Mouse (Mus musculus): ENCODE data around the gene Pla2g12a.

The Pla2g12a gene

DNA sequence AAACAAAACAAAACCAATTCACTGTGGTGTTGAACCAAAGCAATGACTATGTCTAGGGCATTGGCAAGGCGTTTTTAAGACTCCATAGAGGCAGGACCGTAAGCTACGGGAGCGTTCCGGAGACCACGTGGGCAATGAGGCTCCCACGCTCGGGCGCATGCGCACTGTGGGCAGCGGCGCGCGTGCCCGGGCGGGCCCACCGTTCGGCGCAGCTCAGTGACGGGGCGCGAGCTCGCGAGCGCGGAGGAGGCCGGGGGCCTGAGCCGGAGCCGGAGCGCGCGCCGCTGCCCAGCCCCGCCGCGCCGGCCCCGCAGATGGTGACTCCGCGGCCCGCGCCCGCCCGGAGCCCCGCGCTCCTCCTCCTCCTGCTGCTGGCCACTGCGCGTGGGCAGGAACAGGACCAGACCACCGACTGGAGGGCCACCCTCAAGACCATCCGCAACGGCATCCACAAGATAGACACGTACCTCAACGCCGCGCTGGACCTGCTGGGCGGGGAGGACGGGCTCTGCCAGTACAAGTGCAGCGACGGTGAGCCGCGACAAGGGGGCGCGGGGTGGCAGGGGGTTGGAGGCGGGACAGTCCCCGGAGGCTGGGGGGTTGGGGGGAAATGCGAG, at the start of gene Pla2g12a:
Gene Pla2g12a, plus strand, starts transcription at position 202 of the 617 bp plus-strand sequence.
- CTCF ChIA-PET: interaction anchor here (0.6 kb wide), 2 partner anchors 42 to 56 kb away, joined by 3 to 17 read pairs; partner anchors contain the start of gene Cfi

DNA sequence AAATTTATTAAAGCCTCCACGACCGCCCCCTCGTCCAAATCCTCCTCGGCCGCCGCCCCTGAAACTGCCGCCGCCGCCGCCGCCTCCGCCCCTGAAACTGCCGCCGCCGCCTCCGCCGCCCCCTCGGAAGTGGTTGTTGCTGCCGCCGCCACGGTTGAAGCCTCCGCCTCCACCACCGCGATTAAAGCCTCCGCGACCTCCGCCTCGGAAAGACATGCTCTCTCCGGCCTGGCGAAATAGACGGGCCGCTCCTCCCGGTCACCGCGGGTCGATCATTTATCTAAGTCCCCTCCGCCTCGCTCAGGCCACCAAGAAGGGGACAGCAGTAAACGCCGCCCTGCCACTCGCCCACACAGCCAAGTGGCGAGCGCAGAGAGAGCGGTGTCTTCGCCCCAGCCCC, 47.8 kb upstream of the Pla2g12a start:
- CTCF ChIA-PET: no interaction called here

GRCm38 (mm10) chr3:129831035-129831568, 47.3 kb upstream of the Pla2g12a start, which contains the start of gene Gar1:
Gar1 (minus strand) TSS chr3:129831396.
- CTCF ChIA-PET: no interaction called here

DNA sequence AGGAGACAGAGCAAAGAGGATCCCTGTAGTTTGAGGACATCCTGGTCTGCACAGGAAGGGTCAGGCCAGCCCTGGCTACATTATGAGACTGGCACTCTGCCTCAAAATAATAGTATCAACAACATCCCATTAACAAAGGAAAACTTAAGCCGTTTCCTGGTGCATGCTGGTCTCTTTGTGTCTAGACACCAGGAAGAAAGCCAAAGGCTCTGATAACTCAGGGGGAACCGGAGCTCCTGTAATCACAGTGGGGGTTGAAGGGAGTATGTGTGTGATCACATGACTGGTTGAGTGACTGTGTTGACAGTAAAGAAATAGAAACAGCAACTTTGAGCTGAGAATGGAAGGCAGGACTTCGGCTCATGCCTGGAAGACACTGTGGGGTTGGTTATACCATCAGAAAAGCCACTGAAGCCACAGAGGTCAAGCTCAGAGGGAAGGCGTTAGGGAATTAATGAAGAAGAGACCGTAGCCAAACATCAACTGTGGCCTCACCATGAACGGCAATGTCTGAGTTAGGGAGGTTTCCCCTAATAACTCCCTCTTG, 42.9 kb upstream of the Pla2g12a start, which contains the start of gene Cfi:
Gene Cfi, plus strand, starts transcription at position 497 of the 547 bp plus-strand sequence.
- CTCF ChIA-PET: interaction anchor here (0.8 kb wide), 1 partner anchor 43 kb away, joined by 17 read pairs; the partner anchor contains the start of gene Pla2g12a

DNA sequence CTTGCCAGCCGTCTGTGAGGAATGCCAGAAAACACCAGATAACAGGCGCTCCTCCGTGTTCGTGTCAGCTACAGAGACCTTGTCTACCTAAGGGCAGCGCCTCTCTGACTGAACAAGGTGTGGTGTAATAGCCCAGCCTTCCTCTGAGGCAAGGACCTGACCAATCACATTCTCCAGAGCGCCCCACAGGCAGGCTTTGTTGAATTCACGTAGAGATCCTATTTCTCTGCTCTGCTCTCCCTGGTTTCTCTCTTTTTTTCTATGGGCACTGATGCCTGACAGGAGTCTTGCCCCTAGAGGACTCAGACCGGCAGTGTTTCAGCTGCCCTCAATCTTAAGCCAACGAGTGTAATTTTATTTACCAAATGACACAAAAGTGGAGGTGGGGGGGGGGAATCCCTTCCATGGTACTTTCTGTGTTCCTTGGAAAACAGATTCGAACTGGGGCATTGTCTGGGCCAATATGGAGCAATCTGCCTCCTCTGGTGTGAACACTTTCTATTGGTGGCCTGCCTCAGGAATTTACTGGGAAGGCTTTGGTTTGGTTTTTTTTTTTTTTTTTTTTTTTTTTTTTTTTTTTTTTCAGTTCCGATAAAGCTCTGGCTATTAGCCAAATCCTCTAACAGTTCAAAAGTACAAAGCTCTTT, 42.2 kb upstream of the Pla2g12a start:
- CTCF ChIA-PET: interaction anchor here (0.6 to 0.8 kb wide), 2 partner anchors 42 to 881 kb away, joined by 3 to 17 read pairs; partner anchors contain the start of gene Pla2g12a

- CTCF ChIA-PET: interaction anchor here (0.6 kb wide), 1 partner anchor 880 kb away, joined by 3 read pairs; no protein-coding TSS in a partner anchor
These were observed 41.4 kb upstream of the Pla2g12a start for GRCm38 (mm10) chr3:129836965-129837364.

GRCm38 (mm10) chr3:129838017-129838416, 40.4 kb upstream of the Pla2g12a start:
- CTCF ChIA-PET: interaction anchor here (0.6 kb wide), 1 partner anchor 199 kb away, joined by 9 read pairs; no protein-coding TSS in a partner anchor

- CTCF ChIA-PET: no interaction called here
These were observed 32.5 kb upstream of the Pla2g12a start for GRCm38 (mm10) chr3:129845868-129846267.

- CTCF ChIA-PET: interaction anchor here (0.7 kb wide), 1 partner anchor 10 kb away, joined by 9 read pairs; no protein-coding TSS in a partner anchor
These were observed 31.6 kb upstream of the Pla2g12a start for GRCm38 (mm10) chr3:129846846-129847245.

GRCm38 (mm10) chr3:129862592-129862991, 15.8 kb upstream of the Pla2g12a start:
- CTCF ChIA-PET: no interaction called here

DNA sequence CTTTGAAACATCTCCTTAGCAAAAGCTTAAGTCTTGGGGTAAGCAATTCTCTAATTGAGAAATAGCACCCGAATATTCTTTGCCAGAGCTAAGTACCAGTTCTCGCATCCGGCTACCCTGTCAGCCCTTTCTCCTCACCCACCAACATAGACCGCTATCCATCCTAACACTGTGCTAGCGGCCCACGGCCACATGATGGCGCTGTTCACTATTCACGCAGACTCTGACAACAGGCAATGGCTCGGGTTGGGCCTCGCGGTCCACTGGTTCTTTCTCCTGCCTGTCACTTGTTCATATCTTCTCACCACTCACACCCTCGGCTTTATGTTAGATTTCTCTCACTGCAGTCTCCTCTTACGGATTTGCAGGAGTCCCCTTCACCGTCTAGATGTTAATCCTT, 14.7 kb upstream of the Pla2g12a start:
- CTCF ChIA-PET: no interaction called here

GRCm38 (mm10) chr3:129877327-129877726, 1.1 kb upstream of the Pla2g12a start:
- CTCF ChIA-PET: no interaction called here

DNA sequence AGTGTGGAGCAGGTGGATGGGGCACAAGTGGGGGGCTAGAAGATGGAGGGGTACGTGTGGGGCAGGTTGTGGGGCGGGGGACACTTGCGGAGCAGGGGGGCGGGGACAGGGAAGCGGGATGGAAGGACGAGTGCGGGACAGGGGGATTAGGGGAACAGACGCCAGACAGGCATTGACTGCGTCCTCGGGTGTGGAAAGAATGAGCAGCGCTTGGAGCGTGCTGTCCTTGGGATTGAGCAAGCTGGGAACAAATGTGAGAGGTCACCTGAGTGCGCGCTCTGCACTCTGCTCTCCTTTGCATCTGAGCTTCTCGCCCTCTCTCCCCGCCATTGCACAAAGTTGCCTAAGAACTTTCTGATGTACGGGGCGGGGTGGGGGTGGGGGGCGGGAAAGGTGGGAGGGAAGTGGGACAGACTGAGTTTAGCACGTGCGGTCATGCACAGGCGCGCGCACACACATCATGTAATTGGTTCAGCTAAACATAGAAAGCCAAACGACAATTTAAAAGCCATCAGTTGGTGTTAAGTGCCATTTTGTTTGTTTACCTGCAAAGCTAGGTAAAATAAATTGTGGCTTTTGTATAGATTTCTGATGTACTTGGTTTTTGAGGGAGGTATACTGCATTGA, 838 bp downstream of the Pla2g12a start:
- CTCF ChIA-PET: interaction anchor here (0.6 kb wide), 1 partner anchor 43 kb away, joined by 17 read pairs; the partner anchor contains the start of gene Cfi

DNA sequence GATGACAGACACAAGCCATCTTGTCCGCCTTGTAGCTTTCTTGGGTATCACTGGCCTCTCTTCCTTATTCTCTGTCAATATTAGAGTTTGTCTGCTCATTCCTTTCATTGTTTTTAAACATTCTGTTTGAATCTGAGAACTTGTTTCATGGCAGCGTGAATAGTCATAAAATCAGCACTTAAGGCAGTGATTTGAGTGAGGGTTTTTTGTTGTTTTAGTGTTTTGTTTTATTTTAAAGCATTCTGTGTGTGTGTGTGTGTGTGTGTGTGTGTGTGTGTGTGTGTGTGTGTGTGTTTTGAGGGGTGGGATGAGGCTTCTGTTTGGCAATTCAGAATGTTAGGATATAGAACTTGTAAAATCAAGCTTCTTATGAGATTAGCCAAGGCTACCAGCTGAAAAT, 1.5 kb downstream of the Pla2g12a start:
- CTCF ChIA-PET: no interaction called here

DNA sequence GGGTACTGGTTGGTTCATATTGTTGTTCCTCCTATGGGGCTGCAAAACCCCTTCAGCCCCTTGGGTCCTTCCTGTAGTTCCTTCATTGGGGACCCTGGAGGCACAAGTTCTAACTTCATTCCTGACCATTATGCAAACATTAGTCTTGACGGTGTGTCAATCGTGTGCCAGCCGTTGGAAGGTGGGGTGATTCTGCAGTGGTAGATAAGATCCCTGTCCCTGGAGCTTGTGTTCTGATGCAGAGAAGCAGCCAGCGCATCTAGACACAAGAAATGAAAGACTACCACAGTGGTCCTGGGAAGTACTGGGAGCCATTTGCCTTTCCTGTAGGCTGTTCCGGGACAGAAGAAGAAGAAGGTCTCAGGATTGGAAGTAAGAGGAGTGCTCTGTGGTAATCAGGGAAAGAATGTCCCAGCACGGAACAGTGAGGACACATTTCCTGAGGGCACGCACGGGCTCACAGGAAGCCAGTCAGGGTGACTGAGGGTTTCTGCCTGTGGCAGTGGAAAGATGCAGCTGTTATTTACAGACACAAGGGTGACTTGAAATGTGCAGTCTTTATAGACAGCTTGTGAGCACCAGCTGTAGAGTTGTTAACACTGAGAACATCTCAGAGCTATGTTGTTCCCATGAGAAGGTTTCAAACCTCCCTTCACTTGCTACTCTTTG, 2.7 kb downstream of the Pla2g12a start:
- CTCF ChIA-PET: no interaction called here

GRCm38 (mm10) chr3:129885577-129885976, 7.2 kb downstream of the Pla2g12a start:
- CTCF ChIA-PET: no interaction called here

GRCm38 (mm10) chr3:129886430-129886829, 8.0 kb downstream of the Pla2g12a start:
- CTCF ChIA-PET: no interaction called here

GRCm38 (mm10) chr3:129887779-129888517, 9.5 kb downstream of the Pla2g12a start:
- CTCF ChIA-PET: interaction anchor here (0.6 kb wide), 1 partner anchor 177 kb away, joined by 4 read pairs; no protein-coding TSS in a partner anchor

DNA sequence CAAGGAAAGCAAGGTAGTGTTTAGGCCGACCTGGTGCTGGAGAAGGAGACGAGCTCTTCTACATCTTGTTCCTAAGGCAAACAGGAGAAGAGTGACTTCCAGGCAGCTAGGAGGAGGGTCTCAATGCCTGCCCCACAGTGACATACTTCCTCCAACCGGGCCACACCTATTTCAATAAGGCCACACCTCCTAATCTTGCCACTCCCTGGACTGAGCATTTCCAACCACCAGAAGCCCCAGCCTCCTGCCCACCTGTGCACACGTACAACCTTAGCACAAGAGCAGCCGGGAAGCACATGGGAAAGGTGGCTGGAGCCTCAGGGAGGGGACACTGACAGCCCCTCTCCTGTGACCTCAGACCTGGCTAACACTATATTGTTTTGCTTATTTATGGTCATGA, 13.6 kb downstream of the Pla2g12a start:
- CTCF ChIA-PET: no interaction called here

DNA sequence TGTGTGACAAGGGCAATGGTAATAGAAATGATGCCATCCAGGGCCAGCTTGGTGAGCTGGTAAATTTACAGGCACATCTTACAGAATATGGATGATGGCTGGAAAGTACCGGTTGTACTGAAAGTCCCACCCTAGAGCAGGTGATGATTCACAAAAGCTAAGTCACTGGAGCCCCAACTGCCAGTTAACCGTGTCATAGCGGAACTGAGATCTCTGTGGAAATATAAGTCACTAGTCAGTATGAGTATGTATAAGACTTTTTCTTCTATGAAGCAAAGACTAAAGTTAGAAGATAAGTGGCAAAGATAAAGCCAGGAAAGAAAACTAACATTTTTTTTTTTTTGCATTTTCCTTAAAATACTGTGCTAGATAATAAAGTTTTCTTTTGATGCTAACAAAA, 14.7 kb downstream of the Pla2g12a start:
- CTCF ChIA-PET: interaction anchor here (0.5 kb wide), 1 partner anchor 924 kb away, joined by 3 read pairs; no protein-coding TSS in a partner anchor
